Mouse (Mus musculus): Measurements from ENCODE around the gene Col5a1. TPM values are rescaled to one million over a fixed set of nuclear protein-coding genes. Genes with fewer than 3 reads are reported as not detected.

Col5a1 gene
- polyA plus RNA-seq, 1 experiment from 2014 or later = 21.7 TPM

GRCm38 (mm10) chr2:28032469-28032868 is 146.2 kb downstream of the Col5a1 start:
- Histone ChIP-seq H3K27me3 (no peaks in the 10 kb centered on the region), H3K4me2 (no peak overlapping the region), H3K9me3 (no peaks in the 10 kb centered on the region), H3K36me3 (replicated peaks) (peaks cover 8% of the 10 kb centered on the region; the same call in 1 of the 2 replicates), H3K4me3 (replicated peaks) (no peak overlapping the region), H3K27ac (no peak overlapping the region), H3K4me1 (no peaks in the 10 kb centered on the region), H3K9ac (no peak overlapping the region)
- 92% methylated on average over 11 of the region's 11 CpGs for WGBS
- ATAC-seq (ENCODE audit: low FRiP score) = no peak

- H3K9ac ChIP-seq = no peak overlapping the region
- ATAC-seq (ENCODE audit: low FRiP score) = no peak
Measured at GRCm38 (mm10) chr2:28034011-28034710, 147.9 kb downstream of the Col5a1 start.

GRCm38 (mm10) chr2:28036788-28037187 is 150.6 kb downstream of the Col5a1 start:
- Histone ChIP-seq H3K27me3 (no peaks in the 10 kb centered on the region), H3K9me3 (no peaks in the 10 kb centered on the region), H3K9ac (no peak overlapping the region), H3K4me2 (no peak overlapping the region), H3K4me1 (no peaks in the 10 kb centered on the region), H3K27ac (no peak overlapping the region), H3K36me3 (replicated peaks) (no peaks in the 10 kb centered on the region), H3K4me3 (replicated peaks) (no peak overlapping the region)
- ATAC-seq (ENCODE audit: low FRiP score) = no peak
- WGBS = 92% methylated on average over 13 of the region's 13 CpGs

More at GRCm38 (mm10) chr2:28034011-28034710, 147.9 kb downstream of the Col5a1 start:
- Histone ChIP-seq H3K9me3 (no peaks in the 10 kb centered on the region), H3K4me1 (no peaks in the 10 kb centered on the region), H3K4me3 (replicated peaks) (no peak overlapping the region), H3K4me2 (no peak overlapping the region), H3K36me3 (replicated peaks) (peaks cover under 1% of the 10 kb centered on the region; the same call in 1 of the 2 replicates), H3K27ac (no peak overlapping the region), H3K27me3 (no peaks in the 10 kb centered on the region)
- 64% methylated on average over 13 of the region's 13 CpGs for WGBS

GRCm38 (mm10) chr2:28037505-28038390 is 151.5 kb downstream of the Col5a1 start:
- H3K27me3 ChIP-seq = no peaks in the 10 kb centered on the region
- no peaks in the 10 kb centered on the region for H3K4me1 ChIP-seq
- no peaks in the 10 kb centered on the region for H3K36me3 ChIP-seq (replicated peaks)
- H3K9ac ChIP-seq = no peak overlapping the region
- H3K4me2 ChIP-seq = no peak overlapping the region
- peak overlapping the region; percentile 47 for H3K27ac ChIP-seq
- H3K9me3 ChIP-seq = no peaks in the 10 kb centered on the region
- 84% methylated on average over 12 of the region's 12 CpGs for WGBS
- ATAC-seq (ENCODE audit: low FRiP score) = no peak
- H3K4me3 ChIP-seq (replicated peaks) = no peak overlapping the region

- no peak overlapping the region for H3K4me3 ChIP-seq (replicated peaks)
- no peaks in the 10 kb centered on the region for H3K4me1 ChIP-seq
- peak overlapping the region; percentile 47; the same call in 1 of the 2 replicates for H3K27ac ChIP-seq
- whole genome bisulfite sequencing = 89% methylated on average over 14 of the region's 14 CpGs
- H3K27me3 ChIP-seq = no peaks in the 10 kb centered on the region
- no peaks in the 10 kb centered on the region for H3K9me3 ChIP-seq
- no peak for ATAC-seq (ENCODE audit: low FRiP score)
- no peak overlapping the region for H3K4me2 ChIP-seq
- H3K9ac ChIP-seq = no peak overlapping the region
- H3K36me3 ChIP-seq (replicated peaks) = no peaks in the 10 kb centered on the region
Measured at GRCm38 (mm10) chr2:28038391-28039096, 152.3 kb downstream of the Col5a1 start.

GRCm38 (mm10) chr2:28039647-28040325 is 153.6 kb downstream of the Col5a1 start:
- Histone ChIP-seq H3K4me2 (no peak overlapping the region), H3K9me3 (no peaks in the 10 kb centered on the region), H3K36me3 (replicated peaks) (no peaks in the 10 kb centered on the region), H3K4me3 (replicated peaks) (no peak overlapping the region), H3K27me3 (no peaks in the 10 kb centered on the region), H3K9ac (no peak overlapping the region), H3K27ac (no peak overlapping the region), H3K4me1 (no peaks in the 10 kb centered on the region)
- no peak for ATAC-seq (ENCODE audit: low FRiP score)
- WGBS = 97% methylated on average over 10 of the region's 10 CpGs

- no peak overlapping the region for H3K27ac ChIP-seq
- no peak overlapping the region for H3K4me3 ChIP-seq (replicated peaks)
- no peak overlapping the region for H3K4me2 ChIP-seq
- no peaks in the 10 kb centered on the region for H3K9me3 ChIP-seq
- no peaks in the 10 kb centered on the region for H3K4me1 ChIP-seq
- H3K9ac ChIP-seq = no peak overlapping the region
- no peak for ATAC-seq (ENCODE audit: low FRiP score)
- WGBS = 96% methylated on average over 1 of the region's 1 CpGs
- no peaks in the 10 kb centered on the region for H3K36me3 ChIP-seq (replicated peaks)
- H3K27me3 ChIP-seq = no peaks in the 10 kb centered on the region
Measured at GRCm38 (mm10) chr2:28040466-28040865, 154.2 kb downstream of the Col5a1 start.

- Histone ChIP-seq H3K9me3 (no peaks in the 10 kb centered on the region), H3K4me3 (replicated peaks) (no peak overlapping the region), H3K4me1 (no peaks in the 10 kb centered on the region), H3K4me2 (no peak overlapping the region), H3K36me3 (replicated peaks) (no peaks in the 10 kb centered on the region), H3K9ac (no peak overlapping the region), H3K27me3 (no peaks in the 10 kb centered on the region), H3K27ac (no peak overlapping the region)
- ATAC-seq (ENCODE audit: low FRiP score) = no peak
- 89% methylated on average over 9 of the region's 9 CpGs for WGBS
Measured at GRCm38 (mm10) chr2:28044920-28045598, 158.8 kb downstream of the Col5a1 start.

- no peak overlapping the region for H3K4me2 ChIP-seq
- no peak overlapping the region for H3K9ac ChIP-seq
- ATAC-seq (ENCODE audit: low FRiP score) = no peak
- no peaks in the 10 kb centered on the region for H3K36me3 ChIP-seq (replicated peaks)
- 72% methylated on average over 6 of the region's 6 CpGs for WGBS
- H3K27ac ChIP-seq = no peak overlapping the region
- H3K4me3 ChIP-seq (replicated peaks) = no peak overlapping the region
- H3K9me3 ChIP-seq = no peaks in the 10 kb centered on the region
- no peaks in the 10 kb centered on the region for H3K4me1 ChIP-seq
- no peaks in the 10 kb centered on the region for H3K27me3 ChIP-seq
Measured at GRCm38 (mm10) chr2:28046311-28046710, 160.1 kb downstream of the Col5a1 start.

GRCm38 (mm10) chr2:28047092-28047491 is 160.9 kb downstream of the Col5a1 start:
- no peaks in the 10 kb centered on the region for H3K9me3 ChIP-seq
- H3K4me2 ChIP-seq = no peak overlapping the region
- H3K27ac ChIP-seq = no peak overlapping the region
- H3K27me3 ChIP-seq = no peaks in the 10 kb centered on the region
- H3K36me3 ChIP-seq (replicated peaks) = no peaks in the 10 kb centered on the region
- WGBS = 83% methylated on average over 7 of the region's 7 CpGs
- ATAC-seq (ENCODE audit: low FRiP score) = no peak
- no peak overlapping the region for H3K9ac ChIP-seq
- no peaks in the 10 kb centered on the region for H3K4me1 ChIP-seq
- H3K4me3 ChIP-seq (replicated peaks) = no peak overlapping the region

GRCm38 (mm10) chr2:28059922-28060321 is 173.7 kb downstream of the Col5a1 start:
- Histone ChIP-seq H3K4me2 (no peak overlapping the region), H3K9ac (no peak overlapping the region), H3K4me3 (replicated peaks) (no peak overlapping the region), H3K9me3 (no peaks in the 10 kb centered on the region), H3K4me1 (no peaks in the 10 kb centered on the region), H3K36me3 (replicated peaks) (no peaks in the 10 kb centered on the region), H3K27me3 (no peaks in the 10 kb centered on the region), H3K27ac (no peak overlapping the region)
- no peak for ATAC-seq (ENCODE audit: low FRiP score)
- WGBS = 89% methylated on average over 1 of the region's 1 CpGs
